Mouse (Mus musculus) retina, postnatal 1 day (tissue): Measurements from ENCODE around the gene Erich3.

Source experiments
- DNase-seq: peaks from one replicate; pipeline ENCODE4 v3.0.0-alpha.2; 2012

The Erich3 gene

DNA sequence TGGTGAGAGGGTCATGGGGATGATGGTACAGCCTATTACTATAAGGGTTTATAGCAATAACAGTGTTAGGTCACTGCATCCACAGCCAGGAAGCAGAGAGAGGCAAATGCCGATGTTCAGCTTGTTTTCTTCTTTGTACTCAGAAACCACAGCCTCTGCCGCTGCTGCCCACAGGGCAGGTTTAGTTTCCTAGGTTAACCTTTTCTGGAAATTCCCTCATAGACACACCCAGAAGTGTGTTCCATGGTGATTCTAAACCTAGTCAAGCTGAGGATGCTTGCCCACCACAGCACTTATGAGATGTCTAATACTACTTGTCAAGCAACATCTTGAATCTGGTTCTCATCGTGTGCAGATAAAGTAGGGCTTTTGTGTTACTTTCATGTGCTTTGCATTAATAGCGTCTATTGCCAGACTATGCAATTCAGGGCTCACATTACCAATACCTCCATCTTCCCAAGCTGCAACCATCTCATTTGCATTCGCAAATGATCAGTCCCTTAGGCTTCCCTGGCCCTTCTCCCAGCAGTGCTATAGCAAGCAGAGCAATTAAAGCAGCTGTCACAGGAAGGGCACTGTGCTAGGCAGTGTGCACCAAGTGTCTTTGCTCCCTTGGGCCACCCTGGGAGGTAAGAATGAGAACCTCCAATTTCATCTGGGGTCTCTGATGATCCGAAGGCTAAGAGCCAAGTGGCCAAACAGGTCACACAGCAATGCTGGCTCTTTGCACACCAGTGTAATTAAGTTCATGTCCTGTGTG is 115.4 kb downstream of the Erich3 start:
- peak; percentile 54 for DNase-seq

DNA sequence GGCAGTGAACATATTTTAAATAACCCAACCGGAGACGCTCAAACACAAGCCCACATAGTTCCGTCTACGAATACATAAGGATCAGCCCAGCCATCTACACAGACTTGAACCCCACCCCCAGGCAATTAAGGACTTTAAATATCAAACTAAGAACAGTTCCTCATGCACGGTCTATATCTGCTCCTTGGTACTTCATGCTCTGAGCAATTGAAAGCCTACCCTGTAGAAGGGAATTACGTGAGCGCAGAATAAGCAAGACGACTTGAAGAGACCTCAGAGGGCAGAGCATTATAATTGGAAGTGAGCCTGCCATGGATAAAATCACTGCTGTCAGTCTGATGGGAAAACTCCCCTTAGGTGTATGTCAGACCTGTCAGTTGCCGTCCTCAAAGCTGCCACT is 122.7 kb downstream of the Erich3 start:
- no peak for DNase-seq

DNA sequence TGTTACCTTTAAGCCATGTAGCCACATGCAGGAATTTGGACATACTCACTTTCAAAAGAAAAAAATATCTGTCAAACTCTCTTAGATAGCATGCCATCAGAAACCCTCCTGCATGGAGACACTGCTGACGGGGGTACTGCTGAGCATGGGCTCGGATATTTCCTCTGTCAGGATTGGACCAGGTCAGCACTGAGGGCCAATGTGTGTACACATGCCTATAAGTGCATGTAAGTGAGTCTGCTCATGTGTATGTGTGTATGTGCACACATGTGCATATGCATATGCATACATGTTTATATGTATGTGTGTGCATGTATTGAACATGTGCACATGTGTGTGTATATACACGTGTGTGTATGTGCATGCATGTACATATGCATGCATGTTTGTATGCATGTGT is 124.0 kb downstream of the Erich3 start:
- DNase-seq: no peak

DNA sequence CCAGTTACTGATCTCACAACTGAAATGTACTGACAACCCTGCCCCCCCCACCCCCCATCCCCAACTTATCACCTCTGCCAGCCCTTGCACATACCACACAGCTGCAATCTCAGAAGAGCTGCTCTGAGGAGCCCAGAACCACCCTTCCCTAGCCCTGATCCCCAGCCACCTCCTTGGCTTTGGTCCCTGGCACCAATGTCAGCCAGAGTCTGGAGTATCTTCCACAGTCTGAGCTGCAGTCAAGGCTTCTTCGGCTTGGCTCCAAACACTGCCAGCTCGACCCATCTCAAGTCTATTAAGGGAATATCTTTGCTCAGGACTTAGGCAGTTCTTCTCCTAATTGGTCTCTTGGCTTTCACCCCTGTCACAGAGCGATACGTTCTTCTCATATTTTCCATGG is 129.9 kb downstream of the Erich3 start:
- no peak for DNase-seq

DNA sequence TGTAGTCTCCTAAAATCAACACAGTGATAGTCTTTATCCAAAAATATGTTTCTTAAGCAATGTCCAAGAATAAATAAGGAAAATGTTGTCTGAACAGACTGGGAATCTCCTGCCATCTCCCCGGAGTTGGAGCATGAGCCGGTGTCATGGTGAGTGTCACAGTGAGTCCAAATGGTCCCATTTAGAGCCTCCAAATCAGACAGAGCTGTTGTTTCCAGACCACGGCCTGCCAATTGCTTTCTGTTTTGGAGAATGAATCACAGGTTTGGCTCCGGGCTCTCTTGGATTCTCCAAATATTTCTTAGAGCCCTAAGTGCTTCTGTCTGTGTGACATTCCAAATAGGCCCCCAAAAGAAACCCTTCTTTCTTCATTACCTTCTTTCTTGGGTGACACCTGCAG is 135.1 kb downstream of the Erich3 start:
- DNase-seq: no peak

DNA sequence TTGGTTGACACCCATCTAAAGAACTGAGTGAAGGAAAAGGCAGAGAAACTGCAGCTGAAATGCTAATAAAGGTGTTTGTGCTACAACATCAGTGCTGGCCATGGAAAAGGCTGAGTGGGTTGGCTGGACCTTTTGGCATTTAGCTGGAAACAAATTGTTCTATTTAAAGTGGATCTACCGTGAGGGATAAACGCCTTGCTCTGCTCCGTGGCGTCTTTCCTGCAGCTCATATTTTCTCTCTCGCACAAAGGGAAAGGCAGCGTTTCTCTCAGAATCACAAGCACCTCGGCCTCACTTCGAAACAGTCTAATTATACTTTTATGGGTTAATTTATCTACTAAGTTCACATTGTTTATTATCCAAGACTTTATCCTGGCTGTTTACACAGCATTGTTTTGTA is 136.8 kb downstream of the Erich3 start:
- DNase-seq: no peak

DNA sequence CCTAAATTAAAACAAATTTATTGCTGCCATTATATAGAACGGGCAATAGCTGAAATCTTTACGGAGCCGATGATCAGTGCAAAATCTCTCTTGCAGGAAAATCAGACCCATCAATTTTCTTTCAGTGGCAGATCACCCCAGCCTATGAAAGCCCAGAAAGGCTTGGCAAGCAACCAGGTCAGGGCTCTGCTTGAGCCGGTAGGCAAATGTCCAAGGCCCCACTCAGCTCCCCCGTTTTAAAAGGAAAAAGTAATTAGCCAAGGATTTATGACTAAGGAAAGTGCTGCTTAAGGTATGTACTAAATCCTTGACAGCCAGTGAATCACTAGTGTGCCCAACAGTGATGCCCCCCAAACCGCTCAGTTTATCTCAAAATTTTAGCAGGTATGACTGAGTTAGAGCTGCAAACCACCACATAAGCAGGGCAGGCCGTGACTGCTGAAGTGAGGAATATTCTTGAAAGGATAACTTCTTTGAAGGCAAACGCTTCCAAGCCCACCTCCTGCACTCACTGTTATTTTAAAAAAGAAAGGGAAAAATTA is 137.3 kb downstream of the Erich3 start:
- no peak for DNase-seq

DNA sequence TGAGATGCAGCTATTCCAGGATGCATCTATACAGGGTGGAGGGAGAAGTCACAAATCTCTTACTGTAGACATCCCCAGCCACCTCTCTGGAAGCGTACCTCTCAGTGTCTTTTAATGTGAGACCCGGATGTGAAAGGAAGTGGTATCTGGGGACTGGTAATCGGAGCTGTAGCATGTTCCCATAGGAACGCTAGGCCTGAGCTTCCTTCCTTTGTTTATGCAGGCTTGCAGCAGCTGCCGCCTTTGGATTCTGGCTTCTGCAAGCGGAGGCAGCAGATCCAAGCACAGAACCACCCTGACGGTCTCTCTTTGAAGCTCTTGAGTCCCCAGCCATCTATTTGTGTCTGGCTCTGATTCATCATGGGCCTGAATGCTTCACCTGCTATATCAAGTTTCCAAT is 143.0 kb downstream of the Erich3 start:
- peak; percentile 81 for DNase-seq

DNA sequence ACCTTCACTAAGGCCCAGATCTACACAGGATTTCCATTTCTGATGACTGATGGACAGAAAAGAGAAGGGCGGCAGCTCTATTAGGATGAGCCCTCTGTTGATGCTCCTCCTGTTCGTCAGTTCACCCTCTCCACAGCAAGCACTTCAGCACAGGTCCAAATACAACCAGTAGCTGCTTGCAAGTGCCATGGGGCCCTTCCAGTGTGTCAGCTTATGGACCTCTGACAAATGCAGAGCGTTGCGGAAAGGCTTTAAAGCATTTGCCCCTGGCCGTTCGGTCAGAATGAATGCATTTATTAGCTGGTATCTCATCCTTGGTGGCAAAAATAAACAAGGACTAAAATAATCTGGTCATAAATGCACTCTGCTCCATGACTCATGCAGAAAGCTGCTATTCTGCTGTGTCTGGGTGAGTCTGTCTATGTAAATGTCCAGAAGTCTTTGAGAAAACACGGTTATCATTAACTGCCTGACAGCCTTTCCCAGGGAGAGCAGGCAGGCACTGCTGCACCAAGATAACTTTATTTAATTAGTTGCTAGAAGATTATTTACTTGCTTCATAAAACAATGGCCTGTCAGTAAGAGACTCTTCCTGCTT is 146.7 kb downstream of the Erich3 start:
- no peak for DNase-seq

DNA sequence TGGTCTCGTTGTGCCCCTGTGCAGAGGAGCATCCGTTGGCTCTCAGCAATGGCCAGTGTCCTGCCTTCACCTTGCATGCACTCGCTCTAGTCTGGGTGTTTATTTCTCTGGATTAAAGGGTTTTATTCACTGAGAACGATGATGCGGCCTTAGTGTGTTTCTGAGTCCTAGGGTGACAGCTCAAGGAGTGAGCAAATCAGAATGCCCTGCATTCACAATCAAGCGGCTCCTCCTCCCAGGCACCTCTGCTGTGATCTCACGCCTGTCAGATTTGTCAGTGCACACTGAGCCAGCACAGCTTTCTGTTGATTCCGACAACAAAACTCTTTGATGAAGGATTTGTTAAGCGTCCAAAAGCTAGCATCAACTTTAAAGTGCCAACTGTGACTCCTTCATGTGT is 147.6 kb downstream of the Erich3 start:
- peak; percentile 20 for DNase-seq

DNA sequence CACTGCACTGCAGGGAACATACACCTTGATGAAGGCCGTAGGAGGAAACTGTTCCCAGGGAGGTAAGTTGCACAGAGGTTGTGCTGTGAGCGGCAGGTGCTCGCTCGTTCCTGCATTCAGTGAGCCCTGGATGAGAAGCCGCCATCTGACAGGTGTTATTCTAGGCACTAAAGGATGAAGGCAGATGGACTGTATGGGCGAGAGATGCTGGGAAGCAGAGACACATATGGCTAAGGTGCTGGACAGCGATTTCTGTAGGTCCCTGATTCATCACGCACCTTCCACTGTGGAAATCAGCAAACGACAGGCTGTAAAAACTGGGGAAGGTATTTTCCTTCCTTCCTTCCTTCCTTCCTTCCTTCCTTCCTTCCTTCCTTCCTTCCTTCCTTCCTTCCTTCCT is 148.2 kb downstream of the Erich3 start:
- DNase-seq: no peak

DNA sequence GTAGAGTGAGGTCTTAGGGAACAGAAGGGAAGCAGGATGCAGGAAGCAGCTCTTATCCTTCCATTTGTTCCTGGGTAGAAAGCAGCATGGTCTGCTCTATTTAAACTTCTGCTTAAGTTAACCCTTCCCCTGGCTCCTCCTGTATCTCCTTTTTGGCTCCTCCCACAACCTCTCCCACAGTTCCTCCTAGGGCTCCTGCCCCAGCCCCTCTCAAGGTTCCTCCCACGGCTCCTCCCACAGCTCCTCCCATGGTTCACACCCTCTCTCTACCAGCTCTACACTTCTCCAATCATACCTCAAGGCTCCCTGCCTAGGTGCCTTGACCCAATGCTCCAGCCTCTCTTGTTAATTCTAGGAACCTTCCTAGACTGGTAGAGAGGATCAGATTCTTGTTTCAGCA is 149.2 kb downstream of the Erich3 start:
- no peak for DNase-seq

DNA sequence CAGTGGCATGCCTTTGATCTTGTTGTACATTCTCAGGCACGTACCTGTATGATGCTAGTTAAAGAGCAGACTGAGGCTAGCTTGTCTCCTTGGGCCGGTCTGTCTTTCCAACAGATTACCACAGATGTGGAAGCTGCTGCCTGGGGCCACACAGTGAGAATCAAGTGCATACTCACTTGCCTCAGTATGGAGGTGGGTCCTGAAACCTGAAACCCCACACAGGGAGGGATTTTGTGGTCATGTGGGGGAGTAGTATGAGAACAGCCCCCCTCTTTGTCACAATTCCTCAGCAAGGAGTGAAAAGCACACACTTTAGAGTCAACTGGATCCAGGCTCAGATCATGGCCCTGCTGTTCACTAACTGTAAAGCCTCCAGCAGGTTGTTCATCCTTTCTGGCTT is 151.9 kb downstream of the Erich3 start:
- no peak for DNase-seq

DNA sequence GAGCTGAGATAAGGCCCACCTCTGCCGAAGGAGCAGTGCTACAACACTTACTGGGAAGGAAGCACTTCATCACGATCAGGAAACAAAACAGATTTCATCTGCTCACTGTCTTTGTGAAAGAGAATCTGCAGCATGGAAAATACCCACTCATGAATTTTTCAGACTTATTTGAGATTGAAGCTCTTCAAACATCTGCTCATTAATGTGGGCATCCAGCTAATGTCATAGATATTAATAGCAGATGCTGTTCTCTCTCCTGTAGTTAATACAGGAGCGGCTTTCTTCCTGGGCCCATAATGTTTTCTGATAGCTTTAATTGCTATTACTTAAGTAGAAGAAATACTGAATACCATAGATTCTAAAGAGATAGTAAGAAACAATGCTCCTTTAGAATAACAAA is 152.6 kb downstream of the Erich3 start:
- no peak for DNase-seq

DNA sequence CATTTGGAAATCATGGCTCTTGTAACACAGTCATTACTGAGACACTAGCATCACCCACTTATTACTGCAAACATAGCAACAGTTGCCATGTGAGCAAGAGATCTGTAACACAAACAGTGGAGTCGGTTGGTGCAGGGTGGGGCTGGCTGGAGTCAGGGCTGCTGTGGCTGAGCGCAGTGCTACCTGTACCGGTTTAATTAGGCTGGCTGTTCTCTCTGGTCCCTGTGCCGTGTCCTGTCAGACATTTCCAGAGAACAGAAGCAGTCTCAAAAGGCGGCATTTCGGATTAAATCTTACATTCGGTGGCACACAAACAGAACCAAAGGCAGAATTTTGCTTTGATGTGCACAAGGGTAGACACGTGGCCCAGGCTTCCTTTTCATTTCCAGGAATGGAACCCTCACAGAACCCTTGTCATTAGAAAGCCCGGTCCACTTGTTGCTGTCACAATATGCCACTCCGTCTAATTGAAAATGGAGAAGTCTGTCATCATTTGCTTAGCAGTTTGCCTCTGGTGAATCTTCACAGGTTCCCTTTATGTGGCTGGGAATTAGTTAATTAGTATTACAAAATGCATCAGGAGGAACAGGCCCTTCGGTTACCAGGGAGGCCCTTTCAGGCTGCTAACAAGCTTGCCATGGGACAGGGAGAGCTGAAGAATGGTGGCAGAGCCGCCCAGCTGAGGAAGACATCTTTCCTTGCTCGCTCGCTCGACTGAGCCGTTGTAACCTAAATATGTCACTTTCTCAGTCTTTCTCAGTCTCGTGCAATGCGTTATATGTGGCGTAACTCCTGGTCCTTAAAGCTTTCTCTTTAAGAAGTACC is 153.4 kb downstream of the Erich3 start:
- DNase-seq: peak; percentile 89
